Mouse (Mus musculus): ENCODE measurements at regions not wholly inside any gene's neighbourhood (a gene's known extent, or its start where the extent isn't known, plus 50 kb on each side); places are given as distances from the start of the nearest gene placed in this dataset.

- no peak for ATAC-seq (replicated peaks in 1 of 2; ENCODE audit: insufficient read depth in 1 of 2, low FRiP score in 2 of 2, low TSS enrichment in 1 of 2, low read depth in 1 of 2, poor library complexity in 2 of 2, severe bottlenecking in 2 of 2)
Measured at GRCm38 (mm10) chr2:178916316-178917033, 486.1 kb downstream of the Cdh26 start.

GRCm38 (mm10) chr2:178924456-178925115, 494.3 kb downstream of the Cdh26 start:
- ATAC-seq (replicated peaks in 1 of 2; ENCODE audit: insufficient read depth in 1 of 2, low FRiP score in 2 of 2, low TSS enrichment in 1 of 2, low read depth in 1 of 2, poor library complexity in 2 of 2, severe bottlenecking in 2 of 2), result no peak

GRCm38 (mm10) chr2:178927038-178927660, 496.8 kb downstream of the Cdh26 start:
- no peak for ATAC-seq (replicated peaks in 1 of 2; ENCODE audit: insufficient read depth in 1 of 2, low FRiP score in 2 of 2, low TSS enrichment in 1 of 2, low read depth in 1 of 2, poor library complexity in 2 of 2, severe bottlenecking in 2 of 2)

GRCm38 (mm10) chr2:178929033-178929432, 498.7 kb downstream of the Cdh26 start:
- ATAC-seq (replicated peaks in 1 of 2; ENCODE audit: insufficient read depth in 1 of 2, low FRiP score in 2 of 2, low TSS enrichment in 1 of 2, low read depth in 1 of 2, poor library complexity in 2 of 2, severe bottlenecking in 2 of 2), result no peak

DNA sequence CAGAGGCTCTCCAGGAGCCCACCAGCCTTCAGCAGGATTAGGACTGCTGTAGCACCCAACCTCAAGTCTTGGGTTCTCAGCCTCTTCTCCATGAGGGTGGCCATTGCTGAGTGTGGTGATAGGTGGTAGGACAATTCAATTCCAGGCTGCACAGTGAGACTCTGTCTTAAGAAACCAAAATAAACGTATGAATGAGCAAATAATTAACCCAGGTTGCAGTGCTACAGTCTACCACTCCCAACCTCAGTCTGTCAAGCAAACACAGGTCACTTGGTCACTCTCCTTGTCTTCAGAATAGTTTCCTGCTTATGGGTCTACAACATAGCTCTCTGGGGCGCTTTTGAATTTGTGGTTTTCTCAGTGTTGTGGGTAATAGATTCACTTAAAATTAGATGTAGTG, 499.8 kb downstream of the Cdh26 start:
- ATAC-seq (replicated peaks in 1 of 2; ENCODE audit: insufficient read depth in 1 of 2, low FRiP score in 2 of 2, low TSS enrichment in 1 of 2, low read depth in 1 of 2, poor library complexity in 2 of 2, severe bottlenecking in 2 of 2), result no peak

DNA sequence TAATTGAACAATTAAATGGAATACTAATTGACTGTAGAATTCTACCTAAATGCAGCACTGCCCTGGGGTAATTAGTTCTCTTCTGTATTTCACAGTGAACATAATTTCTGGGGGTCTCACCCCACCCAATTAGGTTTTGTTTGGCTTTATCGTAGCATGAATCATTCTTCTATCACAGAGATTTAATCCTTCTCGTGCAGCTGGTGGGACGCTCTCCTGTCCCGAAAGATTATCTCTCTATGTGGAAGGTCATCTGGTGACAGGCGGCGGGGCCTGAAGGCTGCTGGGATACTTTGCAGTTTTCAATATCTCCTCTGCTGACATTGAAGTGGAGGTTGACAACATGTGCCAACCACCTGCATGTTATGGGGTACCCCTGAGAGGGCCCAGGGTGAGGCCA, 493.8 kb upstream of the Cdh4 start:
- no peak for ATAC-seq (replicated peaks in 1 of 2; ENCODE audit: insufficient read depth in 1 of 2, low FRiP score in 2 of 2, low TSS enrichment in 1 of 2, low read depth in 1 of 2, poor library complexity in 2 of 2, severe bottlenecking in 2 of 2)

GRCm38 (mm10) chr2:178949103-178949502, 493.1 kb upstream of the Cdh4 start:
- no peak for ATAC-seq (replicated peaks in 1 of 2; ENCODE audit: insufficient read depth in 1 of 2, low FRiP score in 2 of 2, low TSS enrichment in 1 of 2, low read depth in 1 of 2, poor library complexity in 2 of 2, severe bottlenecking in 2 of 2)

DNA sequence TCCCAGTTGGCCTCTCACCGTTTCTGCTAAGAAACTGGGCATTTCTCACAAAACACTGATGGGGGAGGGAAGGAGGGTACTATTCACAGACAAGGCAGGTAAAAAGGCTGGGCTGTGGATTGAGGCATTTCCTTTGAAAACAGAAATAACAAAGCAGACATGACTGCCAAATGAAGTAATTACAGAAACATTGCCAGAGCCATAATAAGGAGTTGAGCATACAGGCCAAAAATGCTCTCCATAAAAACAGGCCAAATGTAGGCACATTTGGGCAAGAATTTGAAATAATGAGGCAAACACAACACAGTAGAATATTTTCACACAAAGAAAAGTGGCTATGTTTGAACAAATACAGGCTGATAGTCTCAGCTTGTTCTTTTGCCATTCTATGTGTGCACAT, 491.9 kb upstream of the Cdh4 start:
- ATAC-seq (replicated peaks in 1 of 2; ENCODE audit: insufficient read depth in 1 of 2, low FRiP score in 2 of 2, low TSS enrichment in 1 of 2, low read depth in 1 of 2, poor library complexity in 2 of 2, severe bottlenecking in 2 of 2), result no peak

- no peak for ATAC-seq (replicated peaks in 1 of 2; ENCODE audit: insufficient read depth in 1 of 2, low FRiP score in 2 of 2, low TSS enrichment in 1 of 2, low read depth in 1 of 2, poor library complexity in 2 of 2, severe bottlenecking in 2 of 2)
Measured at GRCm38 (mm10) chr2:178954420-178955067, 487.7 kb upstream of the Cdh4 start.

GRCm38 (mm10) chr2:178958829-178959228, 483.4 kb upstream of the Cdh4 start:
- ATAC-seq (replicated peaks in 1 of 2; ENCODE audit: insufficient read depth in 1 of 2, low FRiP score in 2 of 2, low TSS enrichment in 1 of 2, low read depth in 1 of 2, poor library complexity in 2 of 2, severe bottlenecking in 2 of 2), result no peak

DNA sequence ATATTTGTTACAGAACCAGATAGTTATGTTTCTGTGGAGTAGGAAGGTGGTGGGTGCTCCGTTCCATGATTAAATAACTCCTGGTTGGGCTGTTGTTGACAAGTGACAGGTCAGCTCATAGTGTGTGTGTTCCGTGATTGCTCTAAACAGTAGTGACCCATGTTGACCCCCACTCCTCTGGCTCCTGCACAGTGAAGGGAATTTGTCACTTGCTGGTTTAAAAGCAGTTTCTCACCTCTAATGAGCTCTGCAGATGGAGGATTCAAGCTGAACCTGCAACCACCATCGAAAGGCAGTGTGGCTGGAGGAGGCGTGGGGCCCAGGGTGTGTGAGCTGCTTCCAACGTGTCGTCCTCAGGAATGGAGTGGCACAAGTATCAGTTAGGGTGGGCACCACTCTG, 482.6 kb upstream of the Cdh4 start:
- no peak for ATAC-seq (replicated peaks in 1 of 2; ENCODE audit: insufficient read depth in 1 of 2, low FRiP score in 2 of 2, low TSS enrichment in 1 of 2, low read depth in 1 of 2, poor library complexity in 2 of 2, severe bottlenecking in 2 of 2)

DNA sequence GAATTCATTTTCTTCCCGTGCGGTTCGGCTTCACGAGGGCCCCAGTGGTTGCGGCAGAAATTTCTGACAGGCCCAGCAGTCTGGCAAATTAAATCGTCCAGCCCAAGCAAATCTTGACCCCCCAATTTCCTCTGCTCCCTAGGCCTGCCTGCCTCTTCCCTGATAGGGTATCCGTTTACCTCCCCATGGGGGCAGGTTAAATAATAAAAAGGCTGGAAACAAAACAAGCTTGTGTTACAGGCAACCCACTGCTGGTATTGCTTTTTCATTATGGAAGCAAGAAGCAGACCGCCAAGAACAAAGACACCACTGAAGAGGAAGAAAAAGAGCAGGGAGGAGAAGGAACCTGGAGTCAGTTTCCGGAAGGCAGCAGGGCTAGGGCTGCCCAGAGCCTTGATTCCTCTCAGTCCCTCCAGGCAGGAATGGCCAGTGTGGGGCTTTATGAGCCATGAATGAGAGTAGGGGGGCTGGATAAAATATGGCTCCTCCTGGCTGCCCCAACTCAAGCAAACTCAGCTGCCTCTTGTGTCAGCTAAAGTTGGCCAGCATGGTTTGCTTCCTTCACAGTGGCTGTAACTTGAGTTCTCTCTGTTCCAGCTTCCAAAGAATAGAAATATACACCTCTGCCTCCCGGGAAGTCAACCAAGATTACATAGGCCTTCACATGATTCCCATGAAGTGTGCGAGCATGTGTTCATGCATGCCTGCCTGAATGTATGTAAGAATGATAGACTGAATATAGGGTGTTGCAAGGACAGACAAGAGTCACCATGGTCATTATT, 474.5 kb upstream of the Cdh4 start:
- ATAC-seq (replicated peaks in 1 of 2; ENCODE audit: insufficient read depth in 1 of 2, low FRiP score in 2 of 2, low TSS enrichment in 1 of 2, low read depth in 1 of 2, poor library complexity in 2 of 2, severe bottlenecking in 2 of 2), result no peak

DNA sequence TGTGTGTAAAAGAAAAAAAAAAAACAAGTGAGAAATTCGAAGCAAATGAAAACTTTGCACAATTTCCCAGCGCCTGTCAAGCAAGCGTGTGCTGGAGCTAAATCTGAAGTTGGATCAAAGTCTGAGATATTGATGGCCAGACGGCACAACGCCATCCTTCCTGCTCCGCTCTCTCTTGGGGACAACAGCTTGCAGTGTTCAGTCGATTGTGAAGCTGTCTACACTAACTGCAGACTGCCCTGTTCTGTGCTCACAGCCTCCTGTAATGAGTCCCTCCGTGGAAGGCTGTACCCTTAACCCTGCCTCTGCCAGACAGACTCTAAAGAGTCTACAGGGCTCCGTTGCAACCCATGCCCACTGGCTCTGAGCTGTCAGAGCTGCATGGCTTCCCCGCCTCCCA, 472.5 kb upstream of the Cdh4 start:
- no peak for ATAC-seq (replicated peaks in 1 of 2; ENCODE audit: insufficient read depth in 1 of 2, low FRiP score in 2 of 2, low TSS enrichment in 1 of 2, low read depth in 1 of 2, poor library complexity in 2 of 2, severe bottlenecking in 2 of 2)

GRCm38 (mm10) chr2:178975366-178975765, 466.9 kb upstream of the Cdh4 start:
- no peak for ATAC-seq (replicated peaks in 1 of 2; ENCODE audit: insufficient read depth in 1 of 2, low FRiP score in 2 of 2, low TSS enrichment in 1 of 2, low read depth in 1 of 2, poor library complexity in 2 of 2, severe bottlenecking in 2 of 2)

DNA sequence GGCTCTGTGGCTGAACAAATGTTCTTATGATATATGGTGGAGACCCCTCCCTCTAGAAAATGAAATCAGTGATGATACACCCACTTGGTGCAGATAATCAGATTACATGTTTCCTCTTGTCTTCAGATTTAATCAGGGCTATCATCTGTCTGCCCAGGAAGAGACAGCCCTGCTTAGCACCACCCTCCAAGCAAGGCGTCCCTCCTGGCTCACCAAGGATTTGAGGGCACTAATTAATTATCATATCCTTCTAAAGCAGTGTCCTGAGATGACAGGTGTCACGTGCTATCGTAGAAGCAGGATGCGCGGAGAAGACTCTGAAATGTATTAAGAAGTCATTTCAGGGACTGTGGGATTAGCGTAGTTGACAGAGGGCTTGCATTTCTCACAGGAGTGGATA, 466.2 kb upstream of the Cdh4 start:
- ATAC-seq (replicated peaks in 1 of 2; ENCODE audit: insufficient read depth in 1 of 2, low FRiP score in 2 of 2, low TSS enrichment in 1 of 2, low read depth in 1 of 2, poor library complexity in 2 of 2, severe bottlenecking in 2 of 2), result no peak

GRCm38 (mm10) chr2:178976495-178976894, 465.7 kb upstream of the Cdh4 start:
- no peak for ATAC-seq (replicated peaks in 1 of 2; ENCODE audit: insufficient read depth in 1 of 2, low FRiP score in 2 of 2, low TSS enrichment in 1 of 2, low read depth in 1 of 2, poor library complexity in 2 of 2, severe bottlenecking in 2 of 2)

- ATAC-seq (replicated peaks in 1 of 2; ENCODE audit: insufficient read depth in 1 of 2, low FRiP score in 2 of 2, low TSS enrichment in 1 of 2, low read depth in 1 of 2, poor library complexity in 2 of 2, severe bottlenecking in 2 of 2), result no peak
Measured at GRCm38 (mm10) chr2:178979451-178979850, 462.8 kb upstream of the Cdh4 start.

Measured in hematopoietic stem cell, adult 5-6 weeks (primary cell).